In the genomic region with DNA sequence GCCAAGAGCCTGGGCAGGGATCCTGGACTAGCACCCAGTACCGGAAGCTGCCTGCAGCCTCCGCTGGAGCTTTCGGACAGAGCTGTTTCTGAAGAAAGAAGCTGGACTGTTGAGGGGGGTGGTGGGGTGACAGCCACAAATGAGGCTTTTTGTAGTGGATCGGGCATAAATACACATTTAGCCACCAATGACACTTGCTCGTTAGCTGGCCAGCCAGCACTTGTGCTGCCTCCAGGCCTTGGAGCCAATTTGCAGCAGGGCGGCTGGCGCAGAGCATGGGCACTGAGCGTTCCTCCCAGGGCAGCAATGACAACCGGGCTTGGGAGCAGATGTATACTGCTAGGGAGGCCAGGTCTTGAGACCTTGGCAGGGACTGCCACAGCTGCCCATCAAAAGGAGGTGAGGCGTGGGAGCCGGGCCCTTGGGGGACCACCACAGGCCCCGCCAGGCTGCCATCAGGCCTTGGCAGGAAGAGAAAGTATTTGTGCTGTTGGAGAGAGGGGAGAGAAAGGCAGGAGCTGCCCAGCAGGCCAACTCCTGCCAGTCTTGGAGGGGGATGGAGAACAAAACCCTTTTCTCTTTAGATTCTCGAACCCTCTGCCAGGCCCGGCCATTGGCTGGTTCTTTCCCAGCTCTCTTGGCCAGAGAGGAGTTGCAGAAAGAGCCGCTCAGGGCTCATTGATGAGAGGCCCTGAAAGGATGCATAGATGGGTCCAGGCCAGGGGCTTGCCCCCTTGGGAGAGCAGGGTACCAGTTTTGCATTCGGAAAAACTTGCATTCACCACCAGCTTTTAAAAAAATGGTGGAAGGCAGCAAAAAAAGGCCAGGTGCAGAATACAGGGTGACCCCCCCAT, we compare ENCODE assay signal across 10 mouse cellular contexts. TPM values are rescaled to one million over a fixed set of nuclear protein-coding genes. Genes with fewer than 3 reads are reported as not detected.
A peak's percentile ranks its signal among the peaks of the same experiment; 100 is the strongest.
DNase-seq lines count a peak whose midpoint lies in the region; ATAC-seq lines count a peak whose summit lies in the region.
"Had no signal": no experiment of that assay in that cellular context is flagged by ENCODE, and none has a peak within 500 bp of the region (broad histone marks: within the 10 kb centered on the region; RNA-seq: fewer than 3 reads in every experiment).

No protein-coding gene starts in this region.

- H3K4me2 ChIP-seq in hindbrain, embryonic 12.5 days (replicated peaks) = no peak overlapping the region
- H3K4me2 ChIP-seq: liver, embryonic 13.5 days had no signal

- H3K36me3 ChIP-seq in heart, embryonic 10.5 days = no peaks in the 10 kb centered on the region
- H3K36me3 ChIP-seq in hindbrain, embryonic 12.5 days = no peaks in the 10 kb centered on the region
- H3K36me3 ChIP-seq: G1E; liver, embryonic 13.5 days had no signal

- no peaks in the 10 kb centered on the region for H3K9me3 ChIP-seq in heart, embryonic 10.5 days
- no peaks in the 10 kb centered on the region for H3K9me3 ChIP-seq in hindbrain, embryonic 12.5 days (replicated peaks)
- H3K9me3 ChIP-seq: G1E; liver, embryonic 13.5 days had no signal

- peaks cover 38% of the 10 kb centered on the region for H3K4me1 ChIP-seq in heart, embryonic 10.5 days
- peaks cover 19% of the 10 kb centered on the region for H3K4me1 ChIP-seq in hindbrain, embryonic 12.5 days

- peak; percentile 56 for ATAC-seq in hindbrain, embryonic 12.5 days (ENCODE audit: low FRiP score)
- no peak for ATAC-seq in monocyte, adult 5-6 weeks (replicated peaks; ENCODE audit: insufficient number of reproducible peaks, low FRiP score, low TSS enrichment, poor library complexity, severe bottlenecking)
- no peak for ATAC-seq in megakaryocyte-erythroid progenitor cell, adult 5-6 weeks (replicated peaks; ENCODE audit: low FRiP score, low TSS enrichment, poor library complexity, severe bottlenecking)

- DNase-seq in heart, embryonic 10.5 days (ENCODE audit: low spot score) = no peak
- DNase-seq in heart, postnatal 10 days = no peak
- DNase-seq in cerebellum, adult 11-12 months = peak; percentile 70
- peak; percentile 94 for DNase-seq in left cerebral cortex, postnatal 4 days
- DNase-seq in thymus, postnatal 14 days = no peak
- DNase-seq: liver, embryonic 13.5 days had no signal

- 0 out of 2 replicates have a peak overlapping the region, but pooled peaks have one; percentile 52 for H3K27ac ChIP-seq in heart, embryonic 10.5 days
- H3K27ac ChIP-seq in hindbrain, embryonic 12.5 days = 0 out of 2 replicates have a peak overlapping the region, but pooled peaks have one; percentile 8
- H3K27ac ChIP-seq: liver, embryonic 13.5 days had no signal

- 82% methylated on average over 16 of the region's 16 CpGs for WGBS in heart, embryonic 10.5 days
- WGBS in hindbrain, embryonic 12.5 days = 71% methylated on average over 16 of the region's 16 CpGs

- intact Hi-C loops in heart, postnatal 10 days (cut with DNase I) = no loop called here
- intact Hi-C loops in left cerebral cortex, postnatal 4 days (cut with DNase I) = no loop called here

- no peaks in the 10 kb centered on the region for H3K27me3 ChIP-seq in heart, embryonic 10.5 days (ENCODE audit: insufficient read depth, poor library complexity, severe bottlenecking)
- no peaks in the 10 kb centered on the region; the same call in 1 of the 2 replicates for H3K27me3 ChIP-seq in hindbrain, embryonic 12.5 days
- H3K27me3 ChIP-seq: liver, embryonic 13.5 days had no signal

- no peak overlapping the region for H3K4me3 ChIP-seq in heart, embryonic 10.5 days
- H3K4me3 ChIP-seq in hindbrain, embryonic 12.5 days = no peak overlapping the region
- H3K4me3 ChIP-seq: liver, embryonic 13.5 days had no signal

- no peak overlapping the region for H3K9ac ChIP-seq in hindbrain, embryonic 12.5 days
- H3K9ac ChIP-seq: liver, embryonic 13.5 days had no signal

RNA-seq across cellular contexts. Expression of a gene that starts 45.9 kb away (rescaled TPM):
- polyA plus RNA-seq in heart, embryonic 10.5 days (2016; fragmentation: Nextera tagmentation; extraction: Ambion mirVana) = 219 and 275 TPM in 2 replicates
- total RNA-seq in heart, postnatal 10 days (2021) = 100 to 1,000 TPM; 197 to 202 TPM
- polyA plus RNA-seq in hindbrain, embryonic 12.5 days (2016; fragmentation: Nextera tagmentation; extraction: Ambion mirVana) = 72.5 and 73.2 TPM in 2 replicates
- total RNA-seq in left cerebral cortex, postnatal 4 days (2021) = 100 to 1,000 TPM; 136 to 148 TPM
- 6.0 to 15.7 TPM (median 12.6 TPM) in 3 replicates for total RNA-seq in monocyte, adult 5-6 weeks (2017)
- 5.3 and 13.3 TPM in 2 replicates for total RNA-seq in megakaryocyte-erythroid progenitor cell, adult 5-6 weeks (2014; fragmentation: Nextera tagmentation)
- 6.2 and 9.7 TPM in 2 replicates for total RNA-seq in megakaryocyte-erythroid progenitor cell, adult 5-6 weeks (2017)

Comparison
In these comparisons a context has a peak if more than half of its experiments do, and no peak if none do; other contexts are left out.
1. DNase-seq: peak in cerebellum, adult 11-12 months (single experiment) and left cerebral cortex, postnatal 4 days (single experiment); none in heart, embryonic 10.5 days (single experiment), heart, postnatal 10 days (0 of 2) and thymus, postnatal 14 days (single experiment).